Mouse (Mus musculus) testis, postnatal 14 days (tissue): Measurements from ENCODE around the gene 0610012G03Rik.

Experiments
- DNase-seq: peaks from one replicate; pipeline ENCODE4 v3.0.0; 2021; ENCODE audit warnings: low spot score

Gene 0610012G03Rik

DNA sequence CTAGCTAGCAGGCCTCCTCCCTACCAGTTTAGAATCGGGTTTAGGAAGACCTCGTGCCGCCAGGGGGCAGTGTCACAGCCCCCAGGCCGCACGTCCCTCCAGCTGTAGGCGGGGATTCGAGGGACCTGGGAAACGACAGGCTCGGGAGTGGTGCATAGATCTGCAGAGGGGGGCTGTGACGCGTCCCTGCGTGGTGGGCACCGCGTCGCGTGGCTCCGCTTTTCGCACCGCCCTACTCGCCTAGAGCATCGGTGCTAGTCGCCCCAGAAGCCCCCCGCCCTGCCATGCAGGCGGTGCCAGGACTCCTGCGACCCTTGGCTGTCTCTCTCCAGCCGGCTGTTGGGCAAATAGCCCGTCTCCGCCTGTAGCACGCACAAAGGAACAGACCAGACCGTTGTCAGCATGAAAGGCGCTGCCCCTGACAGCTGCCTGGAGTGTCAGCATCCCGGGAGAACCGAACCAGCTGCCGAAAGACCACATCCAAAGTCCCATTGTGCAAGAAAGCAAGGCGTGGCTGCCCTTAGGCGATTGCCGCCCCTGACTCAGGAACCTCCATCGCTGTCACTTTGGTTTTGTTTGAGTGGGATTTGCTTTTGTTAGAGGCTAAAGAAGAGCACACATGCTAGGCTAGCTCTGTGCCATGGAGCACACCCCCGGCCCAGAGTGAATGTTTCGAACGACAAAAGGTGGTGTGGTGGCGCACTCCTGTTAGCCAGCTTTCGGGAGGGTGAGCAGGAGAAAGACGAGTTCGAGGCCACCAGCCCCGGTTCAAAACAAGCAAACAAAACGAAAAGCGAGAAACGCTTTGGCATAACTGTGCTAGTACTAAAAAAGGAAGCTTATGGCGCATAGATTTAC, 15.2 kb downstream of the 0610012G03Rik start:
- DNase-seq: peak; percentile 81

DNA sequence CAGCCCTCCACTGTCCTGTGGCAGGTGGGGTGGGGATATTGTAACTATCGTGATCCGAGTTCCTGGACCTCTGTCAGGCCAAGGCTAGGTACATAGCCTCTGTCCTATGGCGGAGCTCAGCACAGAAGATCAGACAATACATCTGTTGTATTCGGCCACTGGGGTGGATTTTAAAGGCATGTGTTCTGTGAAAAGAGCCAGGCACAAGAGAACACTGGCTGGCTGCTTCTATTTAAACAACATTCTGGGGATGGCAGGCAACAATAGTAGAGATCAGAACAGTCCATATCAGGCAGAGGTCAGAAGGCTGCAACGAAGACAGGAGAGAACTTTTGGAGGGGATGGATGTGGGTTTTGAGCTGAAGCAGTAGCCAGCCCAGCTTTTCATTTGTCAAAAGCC, 16.0 kb downstream of the 0610012G03Rik start:
- no peak for DNase-seq

DNA sequence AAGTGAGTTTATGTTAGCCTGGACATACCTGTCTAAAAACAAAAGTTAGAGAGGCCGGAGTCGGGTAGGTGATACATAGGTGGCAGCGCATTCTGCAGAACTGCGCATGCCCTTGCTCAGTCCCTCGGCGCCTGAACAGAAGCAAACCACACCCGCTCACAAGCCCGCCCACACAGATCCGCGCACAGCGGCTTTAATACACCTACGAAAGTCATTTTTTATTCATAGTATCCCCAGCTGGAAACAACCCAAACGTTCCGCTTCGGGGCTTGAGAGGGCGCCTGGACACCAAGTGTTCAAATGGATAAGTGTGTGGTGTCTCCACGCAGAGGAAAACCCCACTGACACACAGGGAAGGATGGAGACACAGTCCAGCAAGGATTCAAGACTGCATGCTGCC, 17.0 kb downstream of the 0610012G03Rik start:
- DNase-seq: no peak

DNA sequence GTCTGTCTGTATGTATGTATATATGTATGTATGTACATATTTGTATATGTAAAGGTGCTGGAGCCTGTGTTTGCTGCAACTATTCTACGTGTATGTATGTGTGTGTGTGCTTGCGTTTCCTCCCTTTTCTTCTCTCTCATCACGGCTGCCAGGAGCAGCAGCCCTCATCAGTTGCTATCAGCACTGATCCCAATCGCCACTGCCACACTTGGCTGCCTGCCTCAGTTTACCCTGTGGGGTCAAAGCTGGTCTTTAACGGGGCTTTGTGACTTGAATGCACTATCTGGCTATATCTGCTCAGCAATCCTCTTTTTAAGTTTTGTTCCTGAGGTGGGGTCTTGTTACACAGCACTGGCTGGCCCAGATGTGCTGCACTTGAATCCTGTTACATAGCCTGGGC, 20.9 kb downstream of the 0610012G03Rik start:
- DNase-seq: no peak

DNA sequence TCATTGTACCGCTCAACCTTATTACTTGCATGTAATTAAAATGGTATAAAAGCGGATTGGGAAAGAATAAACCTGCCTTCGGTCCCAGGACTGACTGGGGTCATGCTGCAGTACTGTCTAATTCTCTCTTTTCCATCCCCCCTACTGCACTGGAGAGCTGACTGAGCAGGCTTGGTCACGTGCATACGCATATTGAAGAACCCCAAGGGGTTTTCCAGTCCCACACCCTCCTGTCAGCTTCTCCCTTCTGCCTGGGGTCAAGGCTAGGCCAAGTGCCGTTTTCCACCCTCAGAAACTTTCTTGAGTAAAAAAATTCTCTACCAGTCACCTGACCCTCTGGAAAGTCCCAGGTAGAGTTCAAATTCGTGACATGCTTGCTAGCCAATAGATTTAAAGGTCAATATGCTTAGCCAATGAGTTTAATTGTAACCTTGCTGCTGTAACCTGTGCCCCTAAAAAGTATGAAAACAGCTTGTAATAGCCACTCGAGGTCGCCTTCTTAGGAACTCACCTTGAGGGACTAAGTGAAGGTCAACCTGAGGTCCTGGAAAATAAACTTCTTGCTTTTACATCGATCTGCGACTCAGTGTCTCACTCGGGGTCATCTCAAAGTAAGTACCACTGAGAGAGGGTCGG, 21.6 kb downstream of the 0610012G03Rik start:
- DNase-seq: no peak

DNA sequence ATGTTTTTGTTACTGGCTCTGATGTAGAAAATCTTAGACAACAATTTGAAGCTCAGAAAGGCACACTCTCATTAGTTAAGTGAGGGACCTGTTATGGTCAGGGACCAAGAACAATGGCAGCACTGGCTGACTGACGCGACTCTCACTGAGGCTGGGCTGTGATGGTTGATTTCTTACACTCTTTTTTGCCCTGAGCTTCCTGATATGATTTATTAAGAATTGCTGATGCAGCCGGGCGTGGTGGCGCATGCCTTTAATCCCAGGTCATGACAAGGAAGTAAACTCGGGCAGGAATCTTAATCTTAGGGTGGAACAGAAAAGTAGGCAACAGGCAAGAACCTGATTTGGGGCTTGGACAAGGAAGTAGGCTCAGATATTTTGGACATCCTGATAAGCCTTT, 22.2 kb downstream of the 0610012G03Rik start:
- no peak for DNase-seq

DNA sequence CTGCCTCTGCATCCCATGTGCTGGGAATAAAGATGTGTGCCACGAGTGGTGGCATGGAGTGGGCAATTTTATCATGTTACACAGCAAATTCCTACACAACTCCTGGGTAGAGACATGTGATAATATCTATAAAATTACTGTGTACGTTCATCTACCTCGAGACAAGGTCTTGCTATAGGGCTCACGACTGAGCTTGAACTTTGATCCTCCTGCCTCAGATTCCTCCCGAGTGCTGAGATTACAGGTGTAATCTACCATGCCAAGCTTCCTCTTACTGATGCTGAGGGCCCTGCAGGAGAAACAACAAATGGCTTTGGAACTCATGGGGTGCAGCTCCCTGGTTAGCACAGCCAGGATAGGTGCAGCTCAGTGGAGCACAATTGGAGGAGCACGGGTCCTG, 23.9 kb downstream of the 0610012G03Rik start:
- no peak for DNase-seq

DNA sequence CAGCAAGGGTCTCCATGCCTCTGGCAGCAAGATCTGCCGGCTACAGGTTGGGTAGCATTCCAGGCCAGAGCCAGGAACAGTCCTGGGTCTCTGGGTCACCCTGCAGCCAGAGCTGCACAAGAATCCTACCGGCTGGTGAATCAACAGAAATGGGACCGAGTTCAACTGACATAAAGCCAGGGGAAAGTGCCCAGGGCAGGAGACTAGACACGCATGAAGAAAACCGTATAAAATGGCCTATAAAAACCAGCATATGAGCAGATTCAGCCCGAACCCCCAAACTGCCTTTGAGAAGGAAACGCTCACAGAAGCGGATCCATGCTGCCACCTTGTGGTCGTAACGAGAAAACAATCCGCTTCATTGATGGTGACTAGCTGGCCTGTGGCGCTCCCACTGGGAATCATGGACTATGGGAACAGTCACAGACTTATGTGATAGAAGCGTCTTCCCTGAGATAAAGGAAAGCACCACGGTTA, 30.0 kb downstream of the 0610012G03Rik start:
- DNase-seq: peak; percentile 61

DNA sequence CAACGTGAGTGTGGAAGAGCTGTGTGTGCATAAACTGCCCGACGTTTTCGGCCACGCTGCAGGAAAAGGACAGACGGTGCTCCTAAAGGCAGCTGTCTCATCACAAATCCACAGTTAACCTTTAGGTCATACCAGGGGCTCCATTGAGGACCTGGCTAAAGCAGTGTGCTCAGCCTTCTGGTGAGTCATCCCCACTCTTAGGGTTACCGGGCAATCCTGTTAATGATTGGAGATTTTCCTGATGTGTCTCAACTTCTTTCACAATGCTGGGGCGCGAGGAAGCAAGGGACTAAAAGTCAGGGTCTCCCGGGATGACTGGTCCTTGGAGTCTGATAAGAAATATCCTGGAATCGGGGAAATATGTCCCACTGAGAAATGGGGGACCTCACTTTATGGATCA, 30.5 kb downstream of the 0610012G03Rik start:
- no peak for DNase-seq

DNA sequence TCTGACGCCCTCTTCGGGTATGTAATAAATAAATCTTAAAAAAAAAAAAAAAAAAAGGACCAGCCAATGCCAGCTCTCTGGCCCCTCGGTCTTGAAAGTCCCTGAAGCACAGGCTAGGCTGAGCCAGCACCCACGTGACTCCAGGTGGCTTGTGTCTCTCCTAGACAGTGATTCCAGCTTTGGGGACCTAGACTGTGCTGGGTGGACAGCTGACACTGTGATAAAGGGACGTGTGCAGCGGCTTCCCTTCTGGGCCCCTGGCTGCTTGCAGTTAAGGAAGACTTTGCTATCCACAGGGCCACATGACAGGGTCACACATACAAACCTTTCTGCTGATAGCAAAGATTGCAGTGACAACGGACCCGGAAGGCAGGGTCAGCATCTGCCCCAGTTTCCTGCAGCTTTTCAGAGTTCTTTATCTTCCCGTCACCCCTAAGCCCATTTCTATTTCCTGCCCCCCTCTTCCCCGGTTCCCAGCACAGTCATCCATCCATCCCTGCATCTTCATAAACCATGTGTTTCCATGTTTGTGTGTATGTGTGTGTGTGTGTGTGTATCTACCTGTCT, 37.9 kb downstream of the 0610012G03Rik start:
- no peak for DNase-seq

DNA sequence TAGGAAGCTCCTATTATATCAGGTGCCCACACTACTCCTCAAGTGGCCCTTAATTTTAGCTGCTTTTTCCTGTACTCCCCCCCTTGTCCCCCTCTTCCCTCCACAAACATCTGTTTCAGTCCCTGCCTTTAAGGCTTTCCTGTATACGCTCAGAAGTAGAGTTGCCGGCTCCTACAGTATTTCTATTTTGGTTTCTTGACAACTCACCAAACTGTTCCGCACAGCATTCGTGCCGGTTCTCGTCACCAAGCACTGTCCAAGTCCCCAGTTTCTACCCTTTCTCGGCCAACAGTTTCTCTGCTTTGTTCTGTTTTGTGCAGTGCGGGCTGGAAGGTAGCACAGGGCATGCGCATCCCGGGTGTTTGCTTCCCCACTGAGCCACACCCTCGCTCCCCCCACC, 39.3 kb downstream of the 0610012G03Rik start:
- DNase-seq: no peak

DNA sequence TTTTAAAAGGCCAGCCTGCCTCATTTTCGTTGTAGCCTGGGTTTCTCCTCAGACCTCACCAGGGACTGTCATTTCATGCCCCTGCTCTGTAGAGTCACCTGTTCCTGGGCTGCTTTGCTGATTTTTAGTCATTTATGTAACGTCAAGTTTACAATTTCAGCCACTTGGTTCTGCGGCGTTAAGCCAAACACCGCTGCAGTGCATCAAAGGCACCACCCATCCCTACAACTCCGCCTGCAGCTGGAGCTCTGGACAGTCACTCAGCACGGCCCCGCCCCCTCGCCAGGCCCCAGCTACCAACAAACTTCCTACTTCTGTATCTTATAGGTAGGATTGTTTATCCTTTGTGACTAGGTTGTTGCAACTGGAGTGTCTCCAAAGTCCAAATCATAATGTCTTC, 41.4 kb downstream of the 0610012G03Rik start:
- no peak for DNase-seq

DNA sequence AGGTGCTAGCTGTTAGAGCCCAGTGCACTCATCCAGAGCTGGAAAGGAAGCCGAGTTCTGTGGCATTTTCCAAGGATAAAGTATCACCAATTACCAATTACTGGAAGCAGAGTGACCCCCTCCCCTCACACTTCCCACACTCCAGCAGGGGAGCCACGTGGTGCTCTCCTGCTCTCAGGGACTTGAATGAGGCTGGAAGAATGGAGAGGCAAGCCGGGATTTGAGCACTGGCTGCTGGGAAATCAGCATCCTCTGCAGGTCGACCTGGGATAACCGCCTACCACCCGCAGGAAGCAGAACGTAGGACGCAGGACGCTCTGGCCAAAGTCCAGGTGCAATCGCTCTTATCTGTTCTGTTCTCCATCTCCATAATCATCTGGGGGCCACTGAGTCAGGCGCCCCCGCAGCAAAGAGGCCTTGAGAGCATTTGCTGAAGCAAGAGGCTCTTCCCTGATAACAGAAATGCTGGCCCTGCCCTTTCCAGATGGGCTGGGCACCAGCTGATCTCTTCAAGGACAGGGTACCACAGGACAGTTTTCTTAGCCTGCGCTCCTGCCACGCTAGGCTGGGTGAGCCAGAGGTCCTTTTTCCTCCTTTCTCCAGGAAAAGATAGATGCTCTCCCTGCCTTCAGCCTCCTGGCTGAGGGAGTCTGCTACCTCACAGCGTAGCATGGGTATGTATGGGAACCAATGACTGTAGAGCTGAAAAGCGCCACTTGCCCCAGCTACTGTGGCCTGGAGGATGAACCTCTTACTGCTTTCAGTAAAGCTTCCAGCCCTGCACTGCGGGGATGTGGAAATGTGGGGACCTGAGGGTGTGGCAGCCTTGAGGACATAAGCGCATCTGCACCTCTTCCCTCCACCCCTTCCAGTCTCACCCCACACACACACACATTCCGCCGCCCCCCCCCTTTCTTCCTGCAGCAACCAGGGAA, 42.1 kb downstream of the 0610012G03Rik start:
- no peak for DNase-seq

DNA sequence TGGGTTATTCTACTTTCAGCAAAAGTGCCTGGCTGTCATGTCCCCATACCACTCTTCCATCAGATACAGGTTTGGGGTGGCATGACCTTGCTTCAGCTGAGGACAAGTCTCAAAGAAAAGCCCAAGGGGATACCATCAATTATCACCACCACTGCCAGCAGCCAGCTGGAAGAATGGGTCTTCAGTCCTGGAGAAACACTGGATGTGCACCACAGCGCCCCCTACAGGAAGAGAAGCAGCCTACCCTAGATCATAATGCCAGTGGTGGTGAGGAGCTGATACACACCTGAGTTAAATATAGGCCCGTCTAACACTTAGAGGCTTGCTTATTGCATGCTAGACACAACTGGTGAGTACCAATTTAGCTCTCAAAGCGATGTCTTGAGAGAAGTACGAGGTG, 43.0 kb downstream of the 0610012G03Rik start:
- DNase-seq: no peak

DNA sequence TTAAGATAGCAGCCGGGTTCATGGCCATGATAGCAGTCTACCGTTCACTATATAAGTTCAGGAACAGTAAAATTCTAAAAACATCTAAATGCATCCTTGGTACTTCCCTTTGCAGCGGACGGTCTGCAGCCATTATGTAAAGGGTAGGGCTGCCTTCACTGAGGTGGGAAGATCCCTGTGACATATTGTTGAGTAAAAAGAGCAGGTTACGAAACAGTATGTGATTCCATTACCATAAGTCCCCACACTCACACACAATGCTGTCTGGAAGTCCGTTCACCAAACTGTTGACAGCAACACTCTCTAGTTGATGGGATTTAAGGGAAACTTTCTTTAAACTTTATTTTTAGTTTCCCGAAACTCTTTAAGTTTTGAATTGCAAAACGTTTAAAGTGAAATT, 45.1 kb downstream of the 0610012G03Rik start:
- DNase-seq: no peak

DNA sequence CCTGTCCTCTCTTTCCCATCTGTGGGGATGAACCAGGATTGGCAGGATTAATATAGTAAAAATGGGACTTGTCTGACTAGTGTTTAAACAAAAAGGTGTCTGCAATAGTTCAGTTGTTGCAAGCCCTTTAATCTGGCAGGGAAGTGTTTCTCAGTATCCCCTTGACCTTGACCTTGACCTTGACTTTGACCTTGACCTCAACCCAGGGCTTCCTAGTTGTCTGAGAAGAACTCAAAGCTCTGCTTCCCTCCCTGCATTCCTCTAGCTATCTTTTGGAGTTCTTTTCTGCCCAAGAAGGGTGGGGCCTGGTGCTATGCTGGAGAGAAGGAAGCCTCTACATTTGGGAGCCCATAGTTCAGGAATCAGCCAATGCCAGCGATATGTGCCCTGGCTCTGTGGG, 46.4 kb downstream of the 0610012G03Rik start:
- no peak for DNase-seq

DNA sequence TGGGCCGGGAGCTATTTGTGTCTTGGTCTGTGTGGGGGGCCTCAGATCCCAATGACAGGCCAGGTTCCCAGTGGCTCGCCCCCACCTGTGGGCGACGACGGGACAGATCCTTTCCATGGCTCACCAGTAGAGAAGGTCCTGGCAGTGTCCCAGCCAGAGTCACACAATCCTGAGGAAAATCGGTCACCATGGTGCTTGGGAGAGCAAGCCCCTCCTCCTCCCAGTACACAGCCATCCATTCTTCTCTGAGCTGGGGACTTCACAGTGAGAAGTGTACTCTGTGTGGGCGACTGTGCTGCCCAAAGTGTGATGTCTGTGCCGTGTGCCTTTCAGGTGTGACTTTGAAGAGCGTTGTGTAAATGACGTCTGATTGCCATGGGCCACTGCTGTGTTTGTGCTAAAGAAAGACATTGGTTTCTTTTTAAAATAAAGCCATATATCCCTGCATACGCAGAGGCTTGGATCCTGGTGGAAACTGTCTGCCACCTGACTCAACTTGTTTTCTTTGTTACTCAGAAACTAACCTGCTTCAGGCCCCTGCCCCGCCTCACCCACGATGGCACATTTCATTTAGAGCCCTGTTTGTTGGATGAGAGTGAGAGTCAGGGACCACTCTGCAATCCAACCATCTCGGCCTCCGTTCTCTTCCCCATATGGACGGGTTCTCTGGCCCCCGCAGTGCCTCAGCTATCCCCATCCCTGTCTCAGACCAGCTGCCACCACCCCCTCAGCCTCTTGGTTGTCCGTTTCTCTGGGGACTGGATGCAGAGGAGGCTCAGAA, 49.6 kb downstream of the 0610012G03Rik start:
- no peak for DNase-seq
